Mouse (Mus musculus) spleen, adult 2 months (tissue): ENCODE data around the gene Gm11437.

Experiments
- CTCF ChIP-seq: fragments of 200-500 bp; IDR thresholded peaks from 2 replicates; pipeline ENCODE4 v1.5.1; 2011; ENCODE audit warnings: mild to moderate bottlenecking, inconsistent platforms; ENCODE audit not compliant: insufficient read depth, insufficient read length, insufficient replicate concordance; ENCODE audit errors: extremely low read depth
- POLR2A ChIP-seq: fragments of 200-500 bp; IDR thresholded peaks from 2 replicates; pipeline ENCODE4 v1.6.1; 2011; ENCODE audit warnings: low read depth, low read length, inconsistent platforms

GRCm38 (mm10) chr11:84205776-84206175, 38.5 kb upstream of the Gm11437 start:
- TF ChIP-seq CTCF = no peak
- TF ChIP-seq POLR2A = no peak
